Mouse (Mus musculus): ENCODE measurements around the gene Gnaq. TPM values are rescaled to one million over a fixed set of nuclear protein-coding genes. Genes with fewer than 3 reads are reported as not detected.
"Not testable (repeated sequence)": the region's sequence is repeated elsewhere in the genome, so short reads cannot be mapped to it uniquely, and the experiment has no call there.

The Gnaq gene
- polyA plus RNA-seq, 1 experiment from 2014 or later, result 30.3 TPM

- 71% methylated on average over 3 of the region's 3 CpGs for WGBS
These were observed 118.3 kb downstream of the Gnaq start for GRCm38 (mm10) chr19:16250921-16251320.

GRCm38 (mm10) chr19:16251819-16252218, 119.2 kb downstream of the Gnaq start:
- Histone ChIP-seq H3K9ac (no peak overlapping the region), H3K4me3 (no peak overlapping the region), H3K27me3 (no peaks in the 10 kb centered on the region), H3K9me3 (no peaks in the 10 kb centered on the region), H3K4me1 (peaks cover 21% of the 10 kb centered on the region), H3K4me2 (replicated peaks) (no peak overlapping the region), H3K36me3 (no peaks in the 10 kb centered on the region), H3K27ac (no peak overlapping the region)
- WGBS, result 53% methylated on average over 5 of the region's 5 CpGs
- ATAC-seq (ENCODE audit: low FRiP score, low read depth), result peak; percentile 32; the same call in 1 of the 2 replicates

More at GRCm38 (mm10) chr19:16250921-16251320, 118.3 kb downstream of the Gnaq start:
- Histone ChIP-seq H3K4me1 (peaks cover 21% of the 10 kb centered on the region), H3K9ac (no peak overlapping the region), H3K4me3 (no peak overlapping the region), H3K4me2 (replicated peaks) (0 out of 2 replicates have a peak overlapping the region, but pooled peaks have one; percentile 7), H3K27ac (no peak overlapping the region; the same call in 1 of the 2 replicates), H3K36me3 (no peaks in the 10 kb centered on the region), H3K9me3 (no peaks in the 10 kb centered on the region), H3K27me3 (no peaks in the 10 kb centered on the region)
- no peak for ATAC-seq (ENCODE audit: low FRiP score, low read depth)

- peaks cover 21% of the 10 kb centered on the region for H3K4me1 ChIP-seq
- no peaks in the 10 kb centered on the region for H3K27me3 ChIP-seq
- WGBS, result 70% methylated on average over 4 of the region's 4 CpGs
- H3K9ac ChIP-seq, result no peak overlapping the region
- H3K4me3 ChIP-seq, result no peak overlapping the region
- H3K27ac ChIP-seq, result no peak overlapping the region
- no peaks in the 10 kb centered on the region for H3K36me3 ChIP-seq
- no peaks in the 10 kb centered on the region for H3K9me3 ChIP-seq
- no peak overlapping the region for H3K4me2 ChIP-seq (replicated peaks)
- ATAC-seq (ENCODE audit: low FRiP score, low read depth), result no peak
These were observed 120.1 kb downstream of the Gnaq start for GRCm38 (mm10) chr19:16252696-16253095.

- H3K4me3 ChIP-seq, result no peak overlapping the region
- no peaks in the 10 kb centered on the region for H3K27me3 ChIP-seq
- no peak overlapping the region for H3K9ac ChIP-seq
- peaks cover 39% of the 10 kb centered on the region for H3K4me1 ChIP-seq
- ATAC-seq (ENCODE audit: low FRiP score, low read depth), result no peak
- H3K4me2 ChIP-seq (replicated peaks), result no peak overlapping the region
- WGBS, result 93% methylated on average over 1 of the region's 1 CpGs
- H3K9me3 ChIP-seq, result no peaks in the 10 kb centered on the region
- no peaks in the 10 kb centered on the region for H3K36me3 ChIP-seq
- H3K27ac ChIP-seq, result no peak overlapping the region
These were observed 122.2 kb downstream of the Gnaq start for GRCm38 (mm10) chr19:16254881-16255280.

- no peaks in the 10 kb centered on the region for H3K27me3 ChIP-seq
- no peak overlapping the region for H3K4me2 ChIP-seq (replicated peaks)
- ATAC-seq (ENCODE audit: low FRiP score, low read depth), result no peak
- H3K4me3 ChIP-seq, result no peak overlapping the region
- no peak overlapping the region for H3K27ac ChIP-seq
- H3K9ac ChIP-seq, result no peak overlapping the region
- no peaks in the 10 kb centered on the region for H3K36me3 ChIP-seq
- H3K9me3 ChIP-seq, result no peaks in the 10 kb centered on the region
- H3K4me1 ChIP-seq, result peaks cover 39% of the 10 kb centered on the region
- 85% methylated on average over 2 of the region's 2 CpGs for WGBS
These were observed 122.7 kb downstream of the Gnaq start for GRCm38 (mm10) chr19:16255294-16255693.

- Histone ChIP-seq H3K27ac (no peak overlapping the region), H3K9ac (no peak overlapping the region), H3K27me3 (no peaks in the 10 kb centered on the region), H3K9me3 (no peaks in the 10 kb centered on the region), H3K4me2 (replicated peaks) (no peak overlapping the region), H3K4me1 (peaks cover 18% of the 10 kb centered on the region), H3K4me3 (no peak overlapping the region), H3K36me3 (no peaks in the 10 kb centered on the region)
- ATAC-seq (ENCODE audit: low FRiP score, low read depth), result no peak
These were observed 126.2 kb downstream of the Gnaq start for GRCm38 (mm10) chr19:16258766-16259355.

- H3K27me3 ChIP-seq, result no peaks in the 10 kb centered on the region
- no peak overlapping the region for H3K4me2 ChIP-seq (replicated peaks)
- peaks cover 18% of the 10 kb centered on the region for H3K4me1 ChIP-seq
- 82% methylated on average over 6 of the region's 6 CpGs for WGBS
- no peak overlapping the region for H3K9ac ChIP-seq
- no peaks in the 10 kb centered on the region for H3K36me3 ChIP-seq
- H3K27ac ChIP-seq, result no peak overlapping the region
- H3K4me3 ChIP-seq, result no peak overlapping the region
- no peaks in the 10 kb centered on the region for H3K9me3 ChIP-seq
- no peak for ATAC-seq (ENCODE audit: low FRiP score, low read depth)
These were observed 127.3 kb downstream of the Gnaq start for GRCm38 (mm10) chr19:16259786-16260434.

- Histone ChIP-seq H3K36me3 (no peaks in the 10 kb centered on the region), H3K9ac (no peak overlapping the region), H3K4me1 (peaks cover 18% of the 10 kb centered on the region), H3K27me3 (no peaks in the 10 kb centered on the region), H3K27ac (no peak overlapping the region), H3K9me3 (no peaks in the 10 kb centered on the region), H3K4me2 (replicated peaks) (no peak overlapping the region), H3K4me3 (no peak overlapping the region)
- ATAC-seq (ENCODE audit: low FRiP score, low read depth), result no peak
- WGBS, result 81% methylated on average over 2 of the region's 2 CpGs
These were observed 127.8 kb downstream of the Gnaq start for GRCm38 (mm10) chr19:16260435-16260832.

- no peak overlapping the region for H3K4me3 ChIP-seq
- ATAC-seq (ENCODE audit: low FRiP score, low read depth), result no peak
- no peaks in the 10 kb centered on the region for H3K36me3 ChIP-seq
- no peaks in the 10 kb centered on the region for H3K9me3 ChIP-seq
- H3K27me3 ChIP-seq, result no peaks in the 10 kb centered on the region
- 96% methylated on average over 1 of the region's 1 CpGs for WGBS
- no peak overlapping the region for H3K9ac ChIP-seq
- H3K27ac ChIP-seq, result no peak overlapping the region
- H3K4me2 ChIP-seq (replicated peaks), result no peak overlapping the region
- H3K4me1 ChIP-seq, result peaks cover 18% of the 10 kb centered on the region
These were observed 128.3 kb downstream of the Gnaq start for GRCm38 (mm10) chr19:16260973-16261372.

GRCm38 (mm10) chr19:16261631-16262030, 129.0 kb downstream of the Gnaq start:
- ATAC-seq (ENCODE audit: low FRiP score, low read depth), result no peak
- 90% methylated on average over 6 of the region's 6 CpGs for WGBS
- H3K4me3 ChIP-seq, result no peak overlapping the region
- H3K36me3 ChIP-seq, result no peaks in the 10 kb centered on the region
- no peaks in the 10 kb centered on the region for H3K9me3 ChIP-seq
- H3K4me1 ChIP-seq, result peaks cover 18% of the 10 kb centered on the region
- H3K27ac ChIP-seq, result no peak overlapping the region
- no peak overlapping the region for H3K9ac ChIP-seq
- H3K27me3 ChIP-seq, result no peaks in the 10 kb centered on the region
- H3K4me2 ChIP-seq (replicated peaks), result no peak overlapping the region

GRCm38 (mm10) chr19:16262340-16262739, 129.7 kb downstream of the Gnaq start:
- Histone ChIP-seq H3K9ac (no peak overlapping the region), H3K4me1 (peaks cover 18% of the 10 kb centered on the region), H3K4me3 (no peak overlapping the region), H3K36me3 (no peaks in the 10 kb centered on the region), H3K27me3 (no peaks in the 10 kb centered on the region), H3K27ac (no peak overlapping the region), H3K9me3 (no peaks in the 10 kb centered on the region), H3K4me2 (replicated peaks) (no peak overlapping the region)
- 90% methylated on average over 4 of the region's 4 CpGs for WGBS
- no peak for ATAC-seq (ENCODE audit: low FRiP score, low read depth)

GRCm38 (mm10) chr19:16267362-16267761, 134.7 kb downstream of the Gnaq start:
- H3K36me3 ChIP-seq; H3K4me3 ChIP-seq; H3K27ac ChIP-seq; H3K4me2 ChIP-seq (replicated peaks); ATAC-seq (ENCODE audit: low FRiP score, low read depth); H3K27me3 ChIP-seq; H3K9me3 ChIP-seq; H3K9ac ChIP-seq: not testable (repeated sequence)
- 96% methylated on average over 13 of the region's 16 CpGs for WGBS
- 0 out of 2 replicates have a peak, but pooled peaks cover 10% of the 10 kb centered on the region for H3K4me1 ChIP-seq

GRCm38 (mm10) chr19:16270236-16270635, 137.6 kb downstream of the Gnaq start:
- Histone ChIP-seq H3K36me3 (no peaks in the 10 kb centered on the region), H3K4me1 (peaks cover 21% of the 10 kb centered on the region), H3K4me3 (no peak overlapping the region), H3K27me3 (no peaks in the 10 kb centered on the region), H3K27ac (no peak overlapping the region), H3K9ac (no peak overlapping the region), H3K9me3 (no peaks in the 10 kb centered on the region), H3K4me2 (replicated peaks) (no peak overlapping the region)
- WGBS, result 81% methylated on average over 6 of the region's 6 CpGs
- ATAC-seq (ENCODE audit: low FRiP score, low read depth), result no peak

All from limb, embryonic 13.5 days (tissue).